Mouse (Mus musculus) embryonic stem cell, embryonic (primary cell): ENCODE measurements at regions not wholly inside any gene's neighbourhood (a gene's known extent, or its start where the extent isn't known, plus 50 kb on each side); places are given as distances from the start of the nearest gene placed in this dataset.
"Not testable (repeated sequence)": the region's sequence is repeated elsewhere in the genome, so short reads cannot be mapped to it uniquely, and the experiment has no call there.

ENCODE experiments used
- CTCF ChIA-PET, 4 experiments: fragments of 300-600 bp in 2 of 4; fragments of 350-600 bp in 2 of 4; sonication (Branson Sonifier 250); formaldehyde crosslinking; loops; one replicate each; lab custom pipeline; 2022; ENCODE audit warnings: inconsistent platforms in 2 of 4; lab: Charles Lee
- POLR2A ChIA-PET, 4 experiments: fragments of 300-600 bp in 2 of 4; fragments of 350-600 bp in 2 of 4; sonication (Branson Sonifier 250); formaldehyde crosslinking; loops; one replicate each; lab custom pipeline; 2022; ENCODE audit warnings: antibody characterized with exemption in 4 of 4, inconsistent platforms in 1 of 4; lab: Charles Lee

- CTCF ChIA-PET, result not testable (repeated sequence)
- POLR2A ChIA-PET, result interaction anchor here in 1 of 4 experiments (0.6 kb wide), 2 partner anchors 193 to 1724 kb away, joined by 3 read pairs; no protein-coding TSS in a partner anchor
Measured at GRCm38 (mm10) chrX:103129347-103129746, 57.1 kb downstream of the Nap1l2 start.

GRCm38 (mm10) chrX:103109181-103109580 is 77.3 kb downstream of the Nap1l2 start:
- ChIA-PET CTCF (interaction anchor here (0.5 to 1.6 kb wide), 5 partner anchors 150 to 737 kb away, joined by 3 to 5 read pairs (median 3); no protein-coding TSS in a partner anchor), POLR2A (no interaction called here)

GRCm38 (mm10) chrX:103067730-103068621 is 118.5 kb downstream of the Nap1l2 start:
- POLR2A ChIA-PET, CTCF ChIA-PET: not testable (repeated sequence)

- POLR2A ChIA-PET, CTCF ChIA-PET: not testable (repeated sequence)
Measured at GRCm38 (mm10) chrX:103067107-103067506, 119.3 kb downstream of the Nap1l2 start.

- CTCF ChIA-PET, result interaction anchor here in 1 of 4 experiments (0.8 kb wide), 1 partner anchor 417 kb away, joined by 3 read pairs; no protein-coding TSS in a partner anchor
- POLR2A ChIA-PET, result interaction anchor here in 2 of 4 experiments (0.6 to 1.0 kb wide), 2 partner anchors 10 to 421 kb away, joined by 3 read pairs; no protein-coding TSS in a partner anchor
Measured at GRCm38 (mm10) chrX:103026256-103027028, 98.3 kb downstream of the 1700018G05Rik start.

GRCm38 (mm10) chrX:103025495-103025894 is 97.3 kb downstream of the 1700018G05Rik start:
- POLR2A ChIA-PET, result interaction anchor here in 1 of 4 experiments (1.0 kb wide), 1 partner anchor 422 kb away, joined by 3 read pairs; no protein-coding TSS in a partner anchor
- CTCF ChIA-PET, result interaction anchor here in 2 of 4 experiments (0.6 to 0.8 kb wide), 2 partner anchors 218 to 418 kb away, joined by 3 to 7 read pairs; no protein-coding TSS in a partner anchor

GRCm38 (mm10) chrX:103013425-103014057 is 85.4 kb downstream of the 1700018G05Rik start:
- POLR2A ChIA-PET, CTCF ChIA-PET: not testable (repeated sequence)

- POLR2A ChIA-PET, CTCF ChIA-PET: not testable (repeated sequence)
Measured at GRCm38 (mm10) chrX:103012298-103013243, 84.4 kb downstream of the 1700018G05Rik start.

- POLR2A ChIA-PET, CTCF ChIA-PET: not testable (repeated sequence)
Measured at GRCm38 (mm10) chrX:102993956-102994355, 65.8 kb downstream of the 1700018G05Rik start.
